Mouse (Mus musculus) spleen, postnatal 36 days (tissue): ENCODE data around the gene Dnah8.
"Not testable (repeated sequence)": the region's sequence is repeated elsewhere in the genome, so short reads cannot be mapped to it uniquely, and the experiment has no call there.

Experiments used
- DNase-seq, 2 experiments: peaks; one replicate each; pipeline ENCODE4 v3.0.0; 2022; ENCODE audit warnings: low spot score in 2 of 2, mixed read lengths in 1 of 2

The Dnah8 gene

DNA sequence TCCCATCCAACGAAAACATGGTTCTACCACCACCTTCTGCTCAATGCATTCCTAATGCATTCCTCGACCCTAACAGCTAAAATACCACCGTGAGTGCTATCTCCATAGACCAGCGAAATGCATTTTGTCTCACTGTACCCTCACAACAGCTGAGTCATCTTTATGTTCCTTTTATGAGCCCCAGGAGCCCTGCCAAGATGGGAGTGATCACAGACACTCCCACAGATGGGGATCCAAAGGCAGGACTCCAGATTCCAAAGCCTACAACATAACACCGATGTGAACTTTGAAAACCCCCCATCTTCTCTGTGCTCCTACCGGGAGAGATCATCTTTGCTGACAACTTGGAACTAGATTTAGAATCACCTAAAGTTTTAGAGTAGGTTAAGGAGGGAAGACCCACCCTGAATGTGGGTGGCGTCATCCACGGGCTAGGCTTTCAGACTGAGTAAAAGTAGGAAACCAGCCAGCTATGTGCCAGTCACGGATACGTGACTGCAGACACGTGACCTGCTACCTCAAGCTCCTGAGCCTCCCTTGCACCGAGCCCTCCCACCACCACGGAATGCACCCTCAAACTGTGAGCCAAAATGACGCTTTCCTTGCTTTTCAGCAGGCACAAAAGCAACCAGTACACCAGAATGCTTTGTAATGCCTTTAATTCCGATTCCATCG, 14.7 kb upstream of the Dnah8 start:
- peak; percentile 22 to 49 for DNase-seq

DNA sequence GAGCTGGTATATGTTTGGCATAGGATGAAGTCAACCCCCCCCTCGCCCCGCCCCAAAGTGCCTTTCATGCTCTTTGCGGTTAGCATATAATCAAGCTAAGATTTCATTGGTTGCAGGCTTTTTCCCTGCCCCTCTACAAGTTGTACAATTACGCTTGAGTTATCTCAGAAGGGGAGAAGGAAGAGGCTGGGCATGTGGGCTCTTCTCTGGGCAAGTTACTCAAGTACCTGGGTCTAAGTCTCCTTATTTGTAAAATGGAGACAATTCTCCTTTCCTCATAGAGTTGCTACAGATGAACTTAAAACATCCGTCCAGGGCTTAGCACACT, 14.2 kb upstream of the Dnah8 start:
- no peak for DNase-seq

DNA sequence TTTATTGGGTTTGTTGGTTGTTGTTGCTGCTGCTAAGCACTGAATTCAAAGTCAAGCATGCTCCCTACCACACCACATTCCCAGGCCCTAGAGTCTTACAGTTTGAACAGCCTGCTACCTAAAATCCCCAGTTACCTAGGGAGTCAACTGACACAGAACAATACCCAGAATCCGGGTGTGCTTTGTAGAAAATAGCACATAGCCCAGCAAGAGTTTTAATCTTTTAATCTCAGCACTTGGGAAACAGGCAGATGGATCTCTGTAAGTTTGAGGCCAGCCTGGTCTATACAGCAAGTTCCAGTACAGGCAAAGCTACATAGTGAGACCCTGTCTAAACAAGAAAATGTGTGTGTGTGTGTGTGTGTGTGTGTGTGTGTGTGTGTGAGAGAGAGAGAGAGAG, 13.4 kb upstream of the Dnah8 start:
- DNase-seq: no peak

DNA sequence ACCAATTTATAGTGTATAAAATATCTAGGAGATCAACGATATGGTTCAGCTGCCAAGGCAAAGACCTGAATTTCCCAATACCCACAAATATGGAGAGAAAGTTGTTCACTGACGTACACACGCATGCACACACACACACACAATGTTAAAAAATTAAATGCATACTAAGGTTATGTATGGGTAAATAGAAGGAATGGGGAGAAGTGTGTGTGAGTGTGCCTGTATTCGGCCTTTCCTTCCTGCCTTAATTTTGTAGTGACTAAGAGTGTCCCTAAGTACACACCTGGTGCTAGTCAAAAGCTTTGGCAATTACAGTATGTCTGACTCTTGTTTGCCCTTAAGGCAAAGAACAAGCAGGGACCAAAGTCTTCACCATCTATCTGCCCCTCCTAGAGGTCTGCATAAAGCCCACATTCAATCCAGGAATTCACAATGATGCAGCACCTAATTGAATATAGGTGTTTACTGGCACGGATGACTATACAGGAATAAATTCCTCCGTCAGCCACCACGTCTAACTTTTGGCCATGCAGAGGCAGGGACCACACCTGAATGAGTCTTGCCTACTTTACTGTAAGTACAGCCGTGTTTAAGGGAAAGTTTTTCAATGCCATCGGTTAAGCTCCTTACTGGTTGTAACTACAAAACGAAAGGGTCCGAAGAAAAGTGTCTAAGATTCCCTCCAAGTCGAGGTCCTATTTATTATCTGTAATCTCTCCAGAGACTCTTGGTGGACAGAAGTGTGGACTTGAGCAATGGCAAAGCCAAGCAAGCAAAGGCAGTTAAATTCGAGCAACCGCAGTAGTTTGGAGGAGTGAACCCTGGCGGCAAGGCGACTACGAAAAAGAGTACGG, 12.7 kb upstream of the Dnah8 start:
- no peak for DNase-seq

DNA sequence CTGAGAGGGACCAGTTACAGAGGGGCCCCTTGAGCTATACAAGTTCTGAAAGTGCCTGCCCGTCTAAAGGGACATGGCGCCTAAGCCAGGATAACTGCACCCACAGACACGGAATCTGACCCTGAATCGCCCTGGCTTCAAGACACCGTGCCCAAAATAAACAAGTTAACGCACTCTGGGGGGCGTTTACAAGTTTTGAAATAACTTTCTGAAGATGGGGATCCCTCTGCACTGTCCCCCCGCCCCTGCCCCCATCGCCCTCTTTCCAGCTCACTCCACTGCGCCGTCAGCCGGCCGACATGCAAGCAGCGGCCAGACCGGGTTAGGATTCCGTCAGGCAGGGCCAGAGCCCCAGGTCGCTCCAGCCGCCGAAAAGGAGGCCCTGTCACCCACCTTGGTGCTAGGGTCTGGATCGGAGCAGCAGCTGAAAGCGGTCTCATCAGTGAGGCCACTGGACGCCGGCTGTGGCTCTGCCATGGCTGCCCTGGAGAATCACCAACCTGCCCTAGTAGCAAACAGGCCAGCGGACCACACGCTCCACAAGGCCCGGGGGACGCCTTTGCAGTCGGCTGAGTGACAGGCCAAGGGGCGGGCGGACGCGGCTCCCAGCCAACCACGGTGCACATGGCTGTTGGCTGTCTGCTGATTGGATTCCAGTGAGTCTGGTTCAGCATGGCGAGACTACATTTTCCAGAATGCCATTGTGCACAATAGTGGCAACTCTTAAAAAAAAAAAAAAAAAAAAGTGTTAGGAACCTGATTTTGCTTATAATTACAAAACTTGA, 11.9 kb upstream of the Dnah8 start:
- DNase-seq: peak; percentile 99

DNA sequence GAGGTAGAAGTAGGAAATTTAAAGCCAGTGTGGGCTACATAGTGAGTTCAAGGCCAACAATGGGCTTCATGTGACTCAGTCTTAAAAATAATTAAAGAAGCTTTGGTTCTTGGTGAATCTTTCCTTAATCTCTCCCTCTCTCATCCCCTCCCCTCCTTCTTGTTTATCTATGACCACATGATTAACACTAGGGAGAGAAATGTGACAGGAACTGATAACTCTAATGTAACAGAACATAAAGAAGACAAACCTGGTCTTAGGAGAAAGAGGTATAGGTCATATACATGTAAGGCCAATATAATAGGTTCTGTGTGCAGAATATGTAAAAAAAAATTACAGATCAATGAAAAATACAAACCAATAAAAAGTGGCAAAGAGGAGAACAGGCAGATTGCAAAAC, 10.8 kb upstream of the Dnah8 start:
- no peak for DNase-seq

DNA sequence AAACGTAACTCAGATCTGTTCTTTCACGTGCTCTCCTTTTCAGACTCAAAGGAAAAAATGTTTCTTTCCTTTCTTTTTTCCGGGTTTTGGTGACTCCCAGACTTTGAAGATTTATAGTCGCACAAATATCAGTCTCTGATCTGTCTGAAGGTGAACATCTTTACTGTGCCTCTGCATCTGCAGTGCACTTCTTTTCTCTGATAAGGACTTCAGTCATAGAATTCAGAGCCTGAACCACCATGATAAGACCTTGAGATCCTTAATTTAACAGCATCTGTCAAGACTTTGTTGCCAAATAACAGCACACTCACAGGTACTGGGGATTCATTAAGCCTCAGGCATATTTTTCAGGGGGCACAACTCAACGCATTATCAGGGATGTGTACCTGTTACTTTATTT, 8.0 kb upstream of the Dnah8 start:
- DNase-seq: no peak

DNA sequence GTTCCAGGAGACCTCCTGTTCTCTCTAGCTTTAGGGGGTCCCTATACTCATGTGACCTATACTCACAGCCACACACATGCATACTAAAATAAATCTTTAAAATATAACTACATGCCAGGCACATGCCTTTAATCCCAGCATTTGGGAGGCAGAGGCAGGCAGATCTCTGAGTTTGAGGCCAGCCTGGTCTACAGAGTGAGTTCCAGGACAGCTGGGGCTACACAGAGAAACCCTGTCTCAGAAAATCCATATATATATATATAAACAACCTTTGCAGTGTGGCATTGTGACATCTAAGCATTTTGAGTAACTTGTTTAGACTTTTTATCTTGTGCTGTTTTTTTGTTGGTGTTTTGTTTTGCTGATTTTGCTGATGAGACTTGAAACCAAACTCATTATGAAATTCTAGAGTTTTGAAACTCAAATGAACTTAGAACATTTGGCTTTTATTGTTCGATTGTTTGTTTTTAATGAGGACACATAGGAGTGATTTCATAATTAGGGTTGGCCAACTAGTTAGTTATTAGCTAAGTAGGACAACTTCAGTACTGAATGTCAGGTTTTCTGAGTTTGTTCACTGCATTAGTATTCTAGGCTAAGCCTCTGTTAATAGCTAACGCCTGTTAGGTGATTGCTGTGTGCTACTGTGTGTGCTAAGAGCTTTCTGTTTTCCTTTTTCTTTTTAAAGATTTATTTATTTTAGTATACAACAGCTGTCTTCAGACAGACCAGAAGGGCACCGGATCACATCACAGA, 5.8 kb upstream of the Dnah8 start:
- no peak for DNase-seq

DNA sequence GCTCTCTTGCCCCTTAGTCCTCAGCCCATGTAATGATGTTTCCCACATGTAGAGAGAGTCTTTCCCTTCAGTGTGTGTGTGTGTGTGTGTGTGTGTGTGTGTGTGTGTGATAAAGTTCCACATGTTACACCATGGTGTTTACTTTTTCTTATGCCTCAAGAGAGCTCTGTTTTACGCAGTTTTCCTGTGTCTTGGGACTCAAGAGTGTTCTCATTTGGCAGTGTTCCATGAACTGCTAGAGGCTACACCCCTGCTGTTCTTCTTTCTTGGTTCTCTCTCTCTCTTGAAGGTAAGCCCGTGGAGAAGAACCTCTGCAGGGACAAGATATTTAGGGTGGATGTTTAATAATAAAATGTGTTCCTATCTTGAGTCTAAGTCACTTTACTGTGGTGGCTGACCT, 5.0 kb upstream of the Dnah8 start:
- DNase-seq: no peak

DNA sequence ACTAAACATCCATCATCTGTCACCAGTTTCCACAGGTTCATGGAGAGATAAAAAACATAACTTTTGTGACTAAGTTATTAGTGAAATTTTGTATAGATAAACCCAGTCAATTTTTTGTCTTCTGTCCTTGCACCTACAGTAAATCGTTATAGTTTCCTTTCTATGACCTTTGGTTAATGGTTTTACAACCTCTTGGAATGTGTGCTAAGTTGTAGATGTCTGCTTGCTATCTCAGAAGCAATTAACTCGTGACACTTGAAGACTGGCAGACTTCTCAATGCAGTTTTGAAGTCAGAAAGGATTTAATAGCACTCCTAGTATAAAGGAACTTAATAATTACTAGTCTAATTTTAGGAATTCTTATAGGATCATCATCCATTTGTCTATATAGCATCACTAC, 3.6 kb upstream of the Dnah8 start:
- no peak for DNase-seq

DNA sequence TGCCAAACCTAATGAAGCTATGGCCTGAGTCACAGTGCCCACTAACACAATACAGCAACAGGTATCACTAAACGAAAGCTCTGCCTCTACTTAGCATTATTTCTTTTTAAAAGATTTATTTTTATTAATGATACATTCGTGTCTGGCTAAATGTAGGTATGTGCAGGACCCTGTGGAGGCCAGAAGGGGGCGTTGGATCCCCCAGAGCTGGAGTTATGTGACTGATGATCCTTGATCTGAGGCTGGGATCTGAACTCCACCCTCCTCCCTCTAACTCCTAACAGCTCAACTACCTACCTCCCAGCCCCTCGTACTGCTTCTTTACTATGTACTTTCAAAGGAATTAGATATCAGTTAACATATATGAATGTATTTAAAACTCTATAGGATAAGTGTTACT, 2.7 kb upstream of the Dnah8 start:
- DNase-seq: no peak

DNA sequence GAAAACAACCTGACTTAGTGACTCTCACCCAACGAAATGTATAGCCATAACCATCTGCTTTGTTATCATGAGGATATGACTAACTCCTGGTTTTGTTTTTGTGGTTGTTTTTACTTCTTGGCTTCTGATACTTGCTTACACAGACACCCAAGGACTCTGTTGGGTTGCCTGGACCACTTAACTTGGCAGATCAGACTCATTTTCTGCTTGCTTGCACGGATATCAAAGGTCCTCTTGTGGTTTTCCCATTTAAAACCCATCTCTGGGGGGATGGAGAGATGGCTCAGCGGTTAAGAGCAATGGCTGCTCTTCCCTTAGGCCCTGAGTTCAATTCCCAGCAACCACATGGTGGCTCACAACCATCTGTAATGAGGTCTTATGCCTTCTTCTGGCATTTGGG, 954 bp upstream of the Dnah8 start:
- DNase-seq: no peak

DNA sequence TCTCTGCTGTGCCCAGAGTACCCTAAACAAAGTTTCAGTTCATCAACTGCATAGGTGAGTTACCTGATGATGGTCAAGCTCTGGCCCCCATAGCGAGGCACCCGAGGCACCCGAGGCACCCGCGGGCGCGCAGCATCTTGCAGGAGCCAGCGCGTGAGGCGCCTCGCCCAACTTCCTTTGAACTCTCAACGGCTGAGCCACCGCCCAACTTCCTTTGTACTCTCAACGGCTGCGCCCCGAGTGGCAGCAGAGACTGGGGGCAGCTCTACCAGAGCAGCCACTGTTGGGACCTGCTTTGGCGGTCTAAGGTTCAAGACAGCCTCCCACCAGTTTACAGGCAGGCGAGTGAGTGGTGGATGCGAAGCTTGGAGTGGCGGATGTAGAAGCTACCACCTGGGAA, 2.6 kb downstream of the Dnah8 start, which contains the start of gene Glo1:
Gene Glo1, minus strand, starts transcription at position 153 of the 400 bp plus-strand sequence.
- not testable (repeated sequence) for DNase-seq

DNA sequence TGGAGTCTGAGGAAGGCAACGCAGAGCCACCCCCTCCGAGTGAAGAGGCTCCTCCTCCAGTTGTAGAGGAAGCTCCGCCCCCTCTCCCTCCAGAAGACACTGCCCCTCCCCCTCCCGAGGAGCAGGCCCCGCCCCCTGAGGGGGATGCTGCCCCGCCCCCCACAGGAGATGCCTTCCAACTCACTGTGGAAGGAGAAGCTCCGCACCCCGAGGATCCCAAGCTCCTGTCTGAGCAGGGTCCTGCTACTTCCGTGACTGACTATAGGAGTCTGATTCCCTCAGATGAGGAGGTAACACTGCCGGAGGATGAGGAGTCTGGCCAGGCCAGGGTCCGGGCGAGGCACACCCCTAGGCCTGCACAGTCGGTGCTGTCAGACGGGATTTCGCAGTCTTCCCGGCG, 11.2 kb downstream of the Dnah8 start:
- no peak for DNase-seq

DNA sequence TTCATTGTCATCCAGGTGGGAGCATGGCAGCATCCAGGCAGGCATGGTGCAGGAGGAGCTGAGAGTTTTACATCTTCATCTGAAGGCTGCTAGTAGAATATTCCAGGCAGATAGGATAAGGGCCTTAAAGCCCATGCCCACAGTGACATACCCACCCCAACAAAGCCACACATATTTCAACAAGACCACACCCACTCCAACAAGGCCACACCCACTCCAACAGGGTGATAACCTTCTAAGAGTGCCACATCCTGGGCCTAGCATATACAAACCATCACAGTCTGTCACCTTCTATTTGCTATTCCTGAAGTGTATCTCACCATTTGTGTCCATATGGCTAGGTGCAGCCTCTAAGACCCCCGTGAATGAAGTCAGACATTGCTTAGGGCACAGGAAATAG, 13.6 kb downstream of the Dnah8 start:
- no peak for DNase-seq

DNA sequence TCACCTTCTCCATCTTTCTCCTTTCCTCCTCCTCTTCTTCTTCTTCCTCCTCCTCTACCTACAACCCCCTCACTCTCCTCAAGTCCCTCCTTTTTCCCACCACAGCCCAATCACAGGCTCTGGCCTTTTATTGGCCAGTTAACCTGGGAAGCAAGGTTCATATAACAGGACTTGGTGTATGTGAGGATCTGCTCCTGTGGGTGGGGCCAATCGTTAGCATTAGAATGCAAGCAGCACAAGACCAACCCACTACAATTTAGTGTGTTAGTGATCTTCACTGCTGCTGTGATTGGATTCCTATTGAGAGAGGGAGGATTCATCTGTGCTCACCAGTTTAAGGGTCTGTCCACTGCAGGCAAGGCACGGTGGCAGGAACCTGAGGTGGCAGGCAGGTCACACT, 14.8 kb downstream of the Dnah8 start:
- no peak for DNase-seq

DNA sequence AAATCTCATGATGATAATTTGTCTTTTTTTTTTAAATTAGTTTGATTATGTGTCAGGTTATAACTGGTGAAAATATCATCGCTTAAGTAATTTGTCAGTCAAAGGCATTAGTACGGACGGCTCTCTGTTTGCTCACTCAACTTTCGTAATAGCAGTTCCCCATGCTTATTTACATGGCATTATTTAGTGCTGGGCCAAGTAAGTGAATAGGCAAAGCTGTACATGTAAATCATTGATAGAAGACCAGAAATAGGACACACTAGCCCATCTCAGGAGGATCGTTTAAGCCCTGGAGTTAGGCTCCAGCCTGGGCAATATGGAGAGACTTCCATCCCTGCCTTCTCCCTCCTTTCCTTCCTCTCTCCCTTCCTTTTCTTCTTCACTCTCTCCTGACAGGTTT, 16.7 kb downstream of the Dnah8 start:
- DNase-seq: no peak

DNA sequence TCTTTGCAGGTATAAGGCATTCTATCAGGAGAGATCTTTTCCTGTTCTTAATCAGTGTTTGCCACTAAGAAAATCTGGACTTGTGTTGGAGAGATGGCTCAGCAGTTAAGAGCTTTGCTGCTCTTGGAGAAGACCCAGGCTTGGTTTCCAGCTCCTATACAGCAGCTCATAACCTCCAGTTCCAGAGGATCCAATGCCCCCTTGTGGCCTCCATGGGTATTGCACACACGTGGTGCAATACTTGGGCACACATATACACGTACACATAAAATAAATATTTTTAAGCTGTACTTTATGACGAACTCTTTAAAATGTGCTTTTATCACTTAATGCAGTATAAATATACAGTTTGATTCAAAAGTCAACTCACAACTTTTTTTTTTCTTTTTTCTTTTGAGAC, 24.6 kb downstream of the Dnah8 start:
- DNase-seq: no peak

DNA sequence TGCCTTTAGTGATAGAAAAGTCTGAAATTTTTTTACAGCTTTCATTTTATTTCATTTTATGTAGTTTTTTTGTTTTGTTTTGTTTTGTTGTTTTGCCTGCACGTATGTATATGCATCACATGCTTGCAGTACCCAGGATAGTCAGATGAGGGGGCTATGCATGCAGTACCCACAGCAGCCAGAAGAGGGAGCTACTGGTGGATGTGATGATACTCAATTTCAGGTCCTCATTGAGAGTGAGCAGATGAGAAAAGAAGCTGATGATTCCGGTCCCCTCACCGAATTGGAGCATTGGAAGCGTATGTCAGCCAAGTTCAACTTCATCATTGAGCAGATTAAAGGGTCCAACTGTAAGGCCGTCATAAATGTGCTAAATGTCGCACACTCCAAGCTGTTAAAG, 28.9 kb downstream of the Dnah8 start:
- no peak for DNase-seq

DNA sequence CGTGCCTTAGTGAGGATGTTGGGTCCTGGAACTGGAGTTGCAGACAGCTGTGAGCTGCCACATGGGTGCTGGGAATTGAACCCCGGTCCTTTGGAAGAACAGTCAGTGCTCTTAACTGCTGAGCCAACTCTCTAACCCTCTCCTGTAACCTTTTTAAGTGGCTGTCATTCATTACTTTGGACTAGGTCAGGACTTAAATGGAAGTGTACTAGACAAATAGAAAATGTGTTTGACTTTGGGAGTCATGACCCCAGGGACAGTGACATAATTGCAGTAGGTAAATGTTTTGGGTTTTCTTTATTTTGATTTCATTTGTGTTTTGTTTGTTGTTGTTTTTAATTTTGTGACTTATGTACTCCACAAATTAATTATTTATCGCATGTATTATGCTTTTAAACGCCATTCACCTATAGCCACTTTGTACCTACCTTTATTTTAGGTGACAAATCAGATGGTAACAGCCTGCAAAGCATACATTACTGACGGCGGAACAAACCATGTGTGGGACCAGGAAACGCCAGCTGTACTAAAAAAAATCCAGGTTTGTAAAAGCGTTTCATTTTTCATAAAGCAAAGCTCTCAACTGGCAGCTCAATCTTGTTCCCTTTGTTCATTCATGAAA, 33.5 kb downstream of the Dnah8 start:
- no peak for DNase-seq

DNA sequence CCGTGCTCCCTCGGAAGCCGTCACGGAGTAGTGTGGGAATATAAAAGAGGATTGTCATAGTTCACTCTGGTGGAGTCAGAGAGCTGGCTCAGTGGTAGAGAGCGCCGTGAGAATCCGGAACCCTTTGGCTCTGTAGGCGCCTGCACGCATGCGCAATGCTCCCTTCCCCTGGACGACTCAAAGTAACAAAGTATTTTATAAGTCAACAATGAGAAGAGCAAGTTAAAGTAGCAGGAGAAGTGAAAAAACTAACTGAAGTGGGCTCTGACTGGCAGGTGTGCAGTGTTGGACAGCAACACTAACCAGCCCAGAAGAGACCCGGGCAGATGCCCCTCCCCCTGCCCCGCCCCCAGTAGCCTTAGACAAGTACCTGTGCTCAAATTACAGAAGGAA, 34.0 kb downstream of the Dnah8 start:
- DNase-seq: peak; percentile 64 to 74

DNA sequence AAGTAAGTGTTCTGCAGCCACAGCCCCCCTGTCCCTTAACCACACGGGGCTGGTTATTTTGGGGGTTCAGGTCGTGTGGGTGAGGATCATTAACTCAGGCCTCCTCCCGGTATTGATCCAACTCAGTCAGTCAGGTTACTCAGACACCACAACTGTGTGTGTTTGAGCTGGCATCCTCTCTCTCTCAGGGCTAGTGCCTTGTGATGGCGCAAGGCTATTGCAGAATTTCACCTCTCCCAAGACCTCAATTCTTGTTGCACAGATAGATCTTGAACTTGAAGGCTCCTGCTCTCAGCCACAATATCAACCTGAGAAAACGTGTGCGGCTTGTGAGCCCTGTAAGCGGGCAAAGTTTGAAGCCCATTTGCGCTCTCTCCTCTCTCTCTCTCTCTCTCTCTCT, 38.0 kb downstream of the Dnah8 start:
- no peak for DNase-seq
